Mouse (Mus musculus): Measurements from ENCODE around the gene Helz2.

- TF ChIP-seq CTCF (IDR thresholded peaks at IDR 0.05) (peak; percentile 99), EP300 (IDR thresholded peaks at IDR 0.05) (no peak)
Measured at GRCm38 (mm10) chr2:181186635-181187034, 55.2 kb downstream of the Helz2 start.
